Mouse (Mus musculus) kidney, embryonic 15.5 days (tissue): ENCODE measurements around the gene Pnma1. TPM values are rescaled to one million over a fixed set of nuclear protein-coding genes. Genes with fewer than 3 reads are reported as not detected.
A peak's percentile ranks its signal among the peaks of the same experiment; 100 is the strongest.

Experiments used
- ATAC-seq: fragments of 200-750 bp; cut with Nextera tagmentation; replicated peaks from 2 replicates; pipeline ENCODE4 v1.8.0; 2017; ENCODE audit warnings: moderate TSS enrichment; ENCODE audit not compliant: low FRiP score
- H3K27ac ChIP-seq: fragments of 300-500 bp; sonication (generic); 2 replicates; pipeline ENCODE4 v1.5.1; 2015; ENCODE audit warnings: mild to moderate bottlenecking, inconsistent platforms
- H3K27me3 ChIP-seq: fragments of 300-500 bp; sonication (generic); 2 replicates; pipeline ENCODE4 v1.6.1; 2015; ENCODE audit warnings: inconsistent platforms
- H3K36me3 ChIP-seq: fragments of 300-500 bp; sonication (generic); 2 replicates; pipeline ENCODE4 v1.6.1; 2015; ENCODE audit warnings: inconsistent platforms
- H3K4me1 ChIP-seq: fragments of 300-500 bp; sonication (generic); 2 replicates; pipeline ENCODE4 v1.6.1; 2015; ENCODE audit warnings: inconsistent platforms
- H3K4me2 ChIP-seq: fragments of 300-500 bp; sonication (generic); 2 replicates; pipeline ENCODE4 v1.6.1; 2015; ENCODE audit warnings: moderate library complexity, mild to moderate bottlenecking, inconsistent platforms
- H3K4me3 ChIP-seq: fragments of 300-500 bp; sonication (generic); replicated peaks from 2 replicates; pipeline ENCODE4 v1.5.1; 2015; ENCODE audit warnings: mild to moderate bottlenecking, inconsistent platforms
- H3K9ac ChIP-seq: fragments of 300-500 bp; sonication (generic); 2 replicates; pipeline ENCODE4 v1.6.1; 2015; ENCODE audit warnings: mild to moderate bottlenecking, inconsistent platforms
- H3K9me3 ChIP-seq: fragments of 300-500 bp; sonication (generic); replicated peaks from 2 replicates; pipeline ENCODE4 v1.6.1; 2016; ENCODE audit warnings: inconsistent platforms
- WGBS: fragments of 180-500 bp; shearing (Covaris S2); methylation state at CpG from one replicate; pipeline ENCODE4 v1.1.7; 2015; ENCODE audit warnings: mixed read lengths; 5-methylcytosine and 5-hydroxymethylcytosine counted together
- polyA plus RNA-seq: library from polyadenylated mRNA; unstranded; fragments of >200 nt; fragmentation: Nextera tagmentation; extraction: Ambion mirVana; gene quantifications from 2 replicates; pipeline ENCODE4 v1.2.1, GENCODE M21; 2015

Gene Pnma1
- polyA plus RNA-seq: 1.00 and 1.0 TPM in 2 replicates

DNA sequence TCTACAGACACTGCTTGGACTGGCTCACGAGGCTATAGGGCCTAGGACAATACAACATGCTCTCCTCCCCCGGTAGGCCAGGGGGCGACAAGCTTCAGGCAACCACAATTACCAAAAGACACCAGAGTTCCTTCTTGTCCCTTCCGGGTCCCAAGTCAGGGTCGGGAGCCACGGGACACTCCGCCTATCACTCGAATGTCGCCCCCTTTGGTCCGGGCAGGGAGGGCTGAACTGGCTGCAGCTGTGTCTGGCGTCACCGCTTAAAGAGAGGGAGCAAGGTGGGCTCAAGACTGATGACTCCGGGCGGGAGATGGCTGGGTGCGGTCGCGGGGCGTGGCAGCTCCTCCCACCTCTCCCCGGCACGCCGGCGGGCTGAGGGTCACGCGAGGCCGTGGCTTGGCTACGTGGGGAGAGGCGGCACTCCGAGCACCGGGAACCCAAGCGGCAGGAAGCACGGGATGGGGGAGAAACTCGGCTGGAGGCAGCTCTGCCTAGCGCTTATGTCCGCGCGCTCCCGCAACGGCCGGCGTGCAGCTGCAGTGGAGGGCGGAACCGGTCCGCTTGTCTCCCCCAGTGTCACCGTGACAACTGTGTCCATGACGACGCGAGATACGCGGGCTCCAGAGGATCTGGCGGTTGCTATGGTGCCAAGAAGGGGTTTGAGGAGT lies at the start of gene Pnma1:
Pnma1 (minus strand) TSS at position 536 of the 668 bp plus-strand sequence.
- no peaks in the 10 kb centered on the region for H3K27me3 ChIP-seq
- 1% methylated on average over 50 of the region's 50 CpGs for WGBS

DNA sequence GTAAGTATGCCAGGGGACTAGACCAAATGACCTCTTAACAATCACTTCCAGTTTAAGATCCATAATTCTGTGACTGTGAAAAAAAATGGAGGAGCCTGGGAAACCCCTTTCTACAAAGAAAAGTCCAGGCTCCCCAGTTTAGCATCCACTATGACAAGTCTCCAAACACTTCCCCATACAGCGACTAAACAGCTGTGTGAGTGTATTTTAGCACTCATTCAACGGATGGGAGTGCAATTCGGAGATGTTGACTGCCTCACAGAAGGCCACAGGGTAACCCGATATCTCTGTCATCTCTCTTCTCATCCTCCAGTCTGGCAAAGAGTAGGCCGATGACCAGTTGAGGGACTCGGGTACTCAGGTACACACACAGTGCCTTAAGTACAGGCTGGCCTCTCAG lies 46.9 kb upstream of the Pnma1 start:
- H3K9ac ChIP-seq: no peak overlapping the region
- no peak overlapping the region for H3K4me3 ChIP-seq
- H3K27me3 ChIP-seq: no peaks in the 10 kb centered on the region
- no peak overlapping the region for H3K27ac ChIP-seq
- peaks cover 67% of the 10 kb centered on the region for H3K4me1 ChIP-seq
- H3K36me3 ChIP-seq: no peaks in the 10 kb centered on the region
- 30% methylated on average over 6 of the region's 6 CpGs for WGBS
- no peaks in the 10 kb centered on the region for H3K9me3 ChIP-seq
- no peak overlapping the region for H3K4me2 ChIP-seq
- no peak for ATAC-seq

More for the DNA sequence above, at the start of gene Pnma1:
- Histone ChIP-seq H3K4me3 (peak within 1 kb of the TSS; percentile 56), H3K27ac (no peak within 1 kb of the TSS), H3K9ac (peak within 1 kb of the TSS; percentile 43), H3K9me3 (no peaks in the 10 kb centered on the region), H3K4me1 (peaks cover 24% of the 10 kb centered on the region), H3K4me2 (peak within 1 kb of the TSS; percentile 89), H3K36me3 (peaks cover 41% of the 10 kb centered on the region)
- ATAC-seq: peak; percentile 85

DNA sequence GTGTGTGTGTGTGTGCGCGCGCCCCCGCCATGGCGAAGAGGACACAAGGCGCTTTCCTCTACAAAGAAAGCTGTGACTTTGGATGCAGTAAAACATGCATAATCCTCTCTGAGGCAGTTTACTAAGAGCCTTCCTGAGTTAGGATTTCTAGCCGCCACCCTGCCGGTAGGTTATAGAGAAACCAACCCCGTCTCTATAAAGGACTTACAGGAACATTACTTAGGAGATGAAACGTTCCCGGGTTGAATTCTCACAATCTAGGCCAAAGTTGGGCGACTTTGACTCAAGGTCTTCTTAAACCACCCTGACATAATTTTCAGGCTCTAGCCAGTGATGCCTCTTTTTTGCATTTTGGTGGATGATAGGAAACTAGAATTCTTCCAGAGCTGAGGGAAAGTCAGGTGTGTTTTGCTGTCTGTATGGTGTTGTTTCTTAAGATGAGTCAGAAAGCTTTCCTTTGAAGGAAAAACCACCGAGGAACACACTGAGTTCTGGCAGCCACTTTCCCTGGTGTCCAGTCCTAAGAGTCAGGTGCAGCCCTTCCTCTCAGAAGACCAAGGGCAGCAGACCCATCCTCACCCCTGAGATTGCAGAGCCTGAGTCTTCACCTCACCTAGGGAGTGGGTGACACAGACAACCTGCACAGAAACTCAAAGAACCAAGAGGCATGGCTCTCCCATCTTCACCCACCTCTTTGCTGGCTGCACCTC lies 46.3 kb upstream of the Pnma1 start:
- Histone ChIP-seq H3K4me2 (peak overlapping the region; percentile 96), H3K9ac (peak overlapping the region; percentile 88; the same call in 1 of the 2 replicates), H3K9me3 (no peaks in the 10 kb centered on the region), H3K27me3 (no peaks in the 10 kb centered on the region), H3K27ac (peak overlapping the region; percentile 99), H3K4me1 (peaks cover 73% of the 10 kb centered on the region), H3K36me3 (no peaks in the 10 kb centered on the region), H3K4me3 (peak overlapping the region; percentile 77)
- WGBS: 3% methylated on average over 13 of the region's 13 CpGs
- no peak for ATAC-seq

DNA sequence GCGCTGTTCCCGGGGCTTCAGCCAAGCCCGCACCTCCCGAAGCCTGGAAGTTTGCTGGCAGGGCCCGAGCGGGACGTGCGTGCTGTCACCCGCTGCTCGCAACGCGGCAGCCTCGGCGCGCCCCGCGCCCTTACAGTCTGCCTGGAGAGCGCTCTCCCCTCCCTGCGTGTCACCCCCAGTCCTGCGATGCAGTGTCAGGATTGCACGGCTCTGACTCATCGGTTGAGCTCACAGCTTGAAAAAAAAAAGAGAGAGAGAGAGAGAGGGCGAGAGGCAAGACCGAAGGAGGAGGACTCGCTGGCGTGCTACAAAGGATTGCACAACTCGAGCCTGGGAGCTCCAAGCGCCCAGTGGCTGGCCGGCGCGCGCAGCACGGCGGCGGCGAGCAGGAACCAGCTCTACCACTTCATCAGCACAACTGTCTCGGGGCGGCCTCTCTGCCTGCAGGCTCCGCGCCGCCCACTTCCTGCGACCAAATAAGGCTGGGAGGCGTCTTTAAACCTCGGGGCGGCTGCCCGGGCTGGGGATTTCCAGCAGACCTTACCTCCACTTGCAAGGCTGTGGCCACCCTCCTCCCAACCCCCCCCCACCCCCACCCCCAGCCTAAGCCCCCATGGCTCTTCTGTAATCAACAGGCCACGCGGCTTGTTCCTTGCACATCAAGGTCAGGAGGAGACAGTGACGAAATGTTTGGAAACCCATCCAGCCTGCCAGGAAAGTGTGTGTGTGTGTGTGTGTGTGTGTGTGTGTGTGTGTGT lies 45.5 kb upstream of the Pnma1 start:
- under 1% methylated on average over 48 of the region's 49 CpGs for WGBS

DNA sequence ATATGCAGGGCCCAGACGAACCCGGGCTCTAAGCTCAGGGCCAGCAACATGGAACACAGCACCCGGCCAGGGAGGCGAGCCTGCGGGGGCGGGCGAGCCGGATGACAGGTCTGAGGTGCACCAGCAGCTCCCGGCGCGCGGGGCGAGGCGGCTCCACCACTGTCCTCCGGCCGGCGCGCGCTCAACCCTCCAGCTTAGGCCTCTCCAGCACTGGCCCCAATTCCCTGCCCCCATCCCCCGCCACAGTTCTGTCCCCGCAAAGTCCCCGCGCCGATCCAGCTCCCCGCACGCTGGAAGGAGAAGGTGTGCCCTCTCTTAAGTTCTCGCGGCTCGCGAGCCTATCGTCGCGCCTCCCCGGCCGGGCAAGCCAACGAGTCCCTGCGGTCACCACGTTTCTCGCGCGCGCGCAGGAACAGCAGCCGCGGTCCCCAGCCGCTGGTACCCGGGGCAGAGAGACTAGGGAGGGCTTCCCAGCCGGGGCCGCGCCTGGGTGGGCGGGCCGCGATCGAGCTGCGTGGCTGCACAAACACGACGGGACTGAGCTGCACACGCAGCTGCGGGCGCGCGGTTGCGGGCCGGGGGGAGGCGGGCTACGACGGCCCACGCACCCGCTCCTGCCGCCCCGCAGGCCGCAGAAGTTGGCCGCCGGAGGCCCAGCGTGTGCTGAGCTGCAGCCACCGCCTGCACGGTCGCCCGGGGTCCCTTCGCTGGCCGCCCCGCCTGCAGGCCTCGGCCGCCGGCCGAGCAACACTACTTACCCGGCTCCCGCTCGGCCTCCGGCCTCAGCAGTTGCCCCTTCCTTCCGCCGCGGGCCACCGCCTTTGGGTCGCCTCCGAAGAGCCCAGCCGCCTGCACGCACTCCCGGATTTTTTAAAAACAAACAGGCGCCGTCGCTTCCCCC lies 44.7 kb upstream of the Pnma1 start:
- Histone ChIP-seq H3K36me3 (no peaks in the 10 kb centered on the region), H3K9me3 (no peaks in the 10 kb centered on the region), H3K4me2 (peak overlapping the region; percentile 96), H3K27ac (peak overlapping the region; percentile 99), H3K9ac (peak overlapping the region; percentile 88), H3K4me3 (peak overlapping the region; percentile 77), H3K4me1 (peaks cover 86% of the 10 kb centered on the region), H3K27me3 (no peaks in the 10 kb centered on the region)
- ATAC-seq: peak; percentile 34
- under 1% methylated on average over 100 of the region's 102 CpGs for WGBS

More for the DNA sequence above, 45.5 kb upstream of the Pnma1 start:
- peak overlapping the region; percentile 88 for H3K9ac ChIP-seq
- H3K4me2 ChIP-seq: peak overlapping the region; percentile 96
- H3K27me3 ChIP-seq: no peaks in the 10 kb centered on the region
- H3K27ac ChIP-seq: peak overlapping the region; percentile 99
- H3K9me3 ChIP-seq: no peaks in the 10 kb centered on the region
- peaks cover 81% of the 10 kb centered on the region for H3K4me1 ChIP-seq
- no peaks in the 10 kb centered on the region for H3K36me3 ChIP-seq
- H3K4me3 ChIP-seq: peak overlapping the region; percentile 77
- ATAC-seq: peak; percentile 87

DNA sequence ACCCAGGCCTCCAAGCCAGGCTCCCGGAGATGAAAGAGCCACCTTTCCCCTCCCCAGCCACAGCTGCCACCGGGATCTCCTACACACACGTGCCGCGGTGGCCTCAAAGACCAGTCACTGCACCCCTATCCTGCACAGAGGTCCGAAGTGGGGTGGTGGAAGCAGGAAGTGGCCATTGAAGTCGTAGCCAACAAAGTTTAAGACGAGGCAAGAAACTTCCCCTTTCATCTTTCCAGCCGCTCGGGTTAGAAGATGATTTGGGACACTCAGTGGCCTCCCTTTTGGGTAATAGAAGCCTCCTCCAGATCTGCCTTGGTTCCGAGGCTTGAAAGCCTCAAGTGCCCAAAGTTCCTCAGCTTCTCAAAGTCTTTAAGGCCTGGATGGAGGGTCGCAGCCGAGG lies 44.0 kb upstream of the Pnma1 start:
- H3K4me2 ChIP-seq: peak overlapping the region; percentile 96
- peaks cover 87% of the 10 kb centered on the region for H3K4me1 ChIP-seq
- no peaks in the 10 kb centered on the region for H3K27me3 ChIP-seq
- ATAC-seq: no peak
- no peaks in the 10 kb centered on the region for H3K9me3 ChIP-seq
- H3K4me3 ChIP-seq: peak overlapping the region; percentile 77
- H3K36me3 ChIP-seq: no peaks in the 10 kb centered on the region
- H3K27ac ChIP-seq: peak overlapping the region; percentile 99
- WGBS: 1% methylated on average over 13 of the region's 13 CpGs
- H3K9ac ChIP-seq: peak overlapping the region; percentile 88

DNA sequence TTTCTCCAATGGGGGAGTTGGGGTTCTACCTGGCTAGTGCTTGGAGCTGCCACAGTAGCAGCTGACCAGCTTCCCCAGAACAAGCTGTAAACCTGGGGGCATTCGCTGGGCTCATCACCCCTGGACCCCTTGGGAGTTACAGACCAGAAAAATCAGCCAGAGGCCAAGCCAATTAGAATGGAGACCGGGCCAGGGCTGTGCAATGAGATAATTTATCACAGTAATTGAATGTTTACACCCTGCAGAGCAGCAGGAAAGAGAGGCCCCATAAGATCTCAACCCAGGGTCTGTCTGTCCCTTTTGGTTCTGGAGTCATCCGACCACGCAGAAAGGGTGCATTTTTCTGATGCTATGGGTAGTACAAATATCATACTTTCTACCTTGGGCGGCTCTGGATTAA lies 43.5 kb upstream of the Pnma1 start:
- peak overlapping the region; percentile 99; the same call in 1 of the 2 replicates for H3K27ac ChIP-seq
- WGBS: 13% methylated on average over 5 of the region's 5 CpGs
- H3K9ac ChIP-seq: peak overlapping the region; percentile 88
- H3K36me3 ChIP-seq: peaks cover 3% of the 10 kb centered on the region
- peak overlapping the region; percentile 77 for H3K4me3 ChIP-seq
- peak overlapping the region; percentile 96 for H3K4me2 ChIP-seq
- H3K9me3 ChIP-seq: no peaks in the 10 kb centered on the region
- no peaks in the 10 kb centered on the region for H3K27me3 ChIP-seq
- H3K4me1 ChIP-seq: peaks cover 90% of the 10 kb centered on the region
- ATAC-seq: no peak

DNA sequence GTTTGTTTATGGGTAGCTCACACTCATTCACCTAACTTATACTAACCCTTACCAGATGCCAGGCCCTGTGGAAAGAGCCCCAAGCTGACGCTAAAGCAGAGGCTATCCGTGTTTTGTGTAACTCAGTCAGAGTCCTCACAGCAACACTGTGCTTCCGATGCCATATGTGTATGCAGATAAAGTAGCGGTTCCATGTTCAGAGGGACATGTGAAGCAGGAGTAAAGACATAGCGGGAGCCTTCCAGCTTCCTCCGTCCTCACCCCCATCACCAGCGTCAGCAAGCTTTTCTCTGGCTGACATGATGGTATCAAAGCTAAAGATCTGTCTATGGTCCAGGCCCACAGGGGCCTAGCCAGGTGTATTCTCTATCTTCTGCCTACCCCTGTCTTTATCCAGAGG lies 42.9 kb upstream of the Pnma1 start:
- Histone ChIP-seq H3K9ac (no peak overlapping the region), H3K4me3 (no peak overlapping the region; the same call in 1 of the 2 replicates), H3K27ac (no peak overlapping the region), H3K36me3 (peaks cover 9% of the 10 kb centered on the region), H3K27me3 (no peaks in the 10 kb centered on the region), H3K4me2 (peak overlapping the region; percentile 96), H3K4me1 (peaks cover 88% of the 10 kb centered on the region), H3K9me3 (no peaks in the 10 kb centered on the region)
- ATAC-seq: no peak
- WGBS: 65% methylated on average over 7 of the region's 7 CpGs

DNA sequence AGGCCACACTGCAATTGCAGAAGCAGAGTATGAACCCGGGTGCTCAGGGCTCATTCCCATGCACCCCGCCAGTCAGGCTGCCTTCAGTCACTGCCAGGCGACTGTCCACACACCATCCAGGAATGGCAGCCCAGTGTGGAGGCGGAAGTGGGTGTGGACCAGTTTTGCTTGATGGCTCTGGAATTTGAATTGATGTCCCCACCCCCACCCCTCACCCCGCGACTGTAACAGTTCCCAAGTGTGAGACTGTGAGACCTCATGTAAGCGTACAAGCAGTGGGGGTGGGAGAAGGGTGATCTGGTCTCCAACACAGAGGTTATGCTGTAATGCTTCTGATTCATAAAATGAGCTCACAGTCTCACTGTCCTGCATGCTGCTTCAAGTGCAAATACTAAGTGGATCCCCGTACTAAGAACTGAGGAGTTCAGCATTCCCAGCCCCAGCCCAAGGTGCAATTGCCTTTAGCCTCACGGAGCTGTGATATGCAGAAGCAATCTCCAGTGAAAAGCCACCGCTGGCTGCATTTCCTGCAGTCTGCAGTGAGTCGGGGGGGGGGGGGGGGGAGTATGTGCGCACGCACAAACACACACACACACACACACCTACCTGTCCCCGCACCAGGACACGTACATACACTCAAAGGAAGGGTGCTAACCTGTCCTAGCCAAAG lies 42.0 kb upstream of the Pnma1 start:
- peak overlapping the region; percentile 48 for H3K27ac ChIP-seq
- H3K9me3 ChIP-seq: no peaks in the 10 kb centered on the region
- no peak for ATAC-seq
- H3K9ac ChIP-seq: no peak overlapping the region
- peaks cover 85% of the 10 kb centered on the region for H3K4me1 ChIP-seq
- peaks cover 9% of the 10 kb centered on the region for H3K36me3 ChIP-seq
- no peaks in the 10 kb centered on the region for H3K27me3 ChIP-seq
- 23% methylated on average over 15 of the region's 15 CpGs for WGBS
- no peak overlapping the region for H3K4me3 ChIP-seq
- H3K4me2 ChIP-seq: peak overlapping the region; percentile 96

DNA sequence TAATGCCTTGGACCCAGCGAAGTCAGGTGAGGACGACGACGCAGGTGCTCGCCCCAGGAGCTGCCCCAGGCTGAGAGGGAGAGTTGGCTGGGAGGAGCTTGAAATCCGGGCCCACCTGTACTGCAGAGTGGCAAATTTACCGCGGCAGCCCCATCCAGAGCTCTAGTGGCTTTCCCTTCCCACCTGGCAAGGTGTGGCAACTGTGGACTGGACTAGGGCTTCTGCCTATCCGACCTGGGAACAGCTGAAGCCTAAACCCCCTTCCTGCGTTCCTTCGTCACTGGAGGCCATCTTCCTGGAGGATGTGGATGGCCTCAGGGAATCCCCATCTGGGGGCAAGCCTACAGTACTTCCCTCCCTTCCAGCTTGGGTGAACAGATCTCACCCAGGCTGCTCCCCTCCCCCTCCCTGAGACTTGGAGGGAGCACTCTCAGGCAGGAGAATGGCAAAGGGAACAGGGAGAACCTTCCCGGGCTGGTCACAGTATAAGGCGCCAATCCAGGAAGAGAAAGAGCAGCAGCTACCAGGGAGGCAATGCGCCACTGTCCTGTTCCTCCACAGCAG lies 40.7 kb upstream of the Pnma1 start:
- no peak overlapping the region for H3K4me3 ChIP-seq
- 70% methylated on average over 14 of the region's 14 CpGs for WGBS
- no peak for ATAC-seq
- H3K9me3 ChIP-seq: no peaks in the 10 kb centered on the region
- H3K4me2 ChIP-seq: no peak overlapping the region; the same call in 1 of the 2 replicates
- no peak overlapping the region for H3K9ac ChIP-seq
- no peaks in the 10 kb centered on the region for H3K27me3 ChIP-seq
- H3K36me3 ChIP-seq: peaks cover 9% of the 10 kb centered on the region
- H3K27ac ChIP-seq: peak overlapping the region; percentile 74
- peaks cover 74% of the 10 kb centered on the region for H3K4me1 ChIP-seq
